Mouse (Mus musculus) Patski (cell line): ENCODE data around the gene Chrm4. TPM values are rescaled to one million over a fixed set of nuclear protein-coding genes. Genes with fewer than 3 reads are reported as not detected.

ENCODE experiments used
- ATAC-seq: fragments of 100-300 bp; one replicate; pipeline ENCODE4 v1.8.0; 2021
- CTCF ChIA-PET: fragments of 350-600 bp; sonication (Branson Sonifier 250); formaldehyde crosslinking; loops from one replicate; lab custom pipeline; 2022; ENCODE audit warnings: inconsistent platforms; lab: Charles Lee
- POLR2A ChIA-PET: fragments of 350-600 bp; sonication (Branson Sonifier 250); formaldehyde crosslinking; loops from one replicate; lab custom pipeline; 2022; ENCODE audit warnings: antibody characterized with exemption, inconsistent platforms; lab: Charles Lee
- DNase-seq: peaks from one replicate; pipeline ENCODE4 v3.0.0-alpha.2; 2011; ENCODE audit warnings: low read depth, low spot score
- H3K27me3 ChIP-seq: fragments of 371-371 bp; one replicate; pipeline ENCODE4 v1.5.1; 2021
- CTCF ChIP-seq: fragments of 100-300 bp; IDR thresholded peaks from one replicate; pipeline ENCODE4 v1.5.1; 2021
- in situ Hi-C: fragments of 300-500 bp; cut with MboI; formaldehyde crosslinking; loops from 3 replicates; pipeline ENCODE4 v1.11.1; 2018; ENCODE audit warnings: low pct_unique_long_range_greater_than_20kb, mixed read lengths
- polyA plus RNA-seq: library from polyadenylated mRNA; unstranded; gene quantifications from one replicate; pipeline ENCODE4 v1.2.3, GENCODE M21; 2021

Chrm4 gene
- polyA plus RNA-seq, 1 experiment from 2014 or later = not detected

DNA sequence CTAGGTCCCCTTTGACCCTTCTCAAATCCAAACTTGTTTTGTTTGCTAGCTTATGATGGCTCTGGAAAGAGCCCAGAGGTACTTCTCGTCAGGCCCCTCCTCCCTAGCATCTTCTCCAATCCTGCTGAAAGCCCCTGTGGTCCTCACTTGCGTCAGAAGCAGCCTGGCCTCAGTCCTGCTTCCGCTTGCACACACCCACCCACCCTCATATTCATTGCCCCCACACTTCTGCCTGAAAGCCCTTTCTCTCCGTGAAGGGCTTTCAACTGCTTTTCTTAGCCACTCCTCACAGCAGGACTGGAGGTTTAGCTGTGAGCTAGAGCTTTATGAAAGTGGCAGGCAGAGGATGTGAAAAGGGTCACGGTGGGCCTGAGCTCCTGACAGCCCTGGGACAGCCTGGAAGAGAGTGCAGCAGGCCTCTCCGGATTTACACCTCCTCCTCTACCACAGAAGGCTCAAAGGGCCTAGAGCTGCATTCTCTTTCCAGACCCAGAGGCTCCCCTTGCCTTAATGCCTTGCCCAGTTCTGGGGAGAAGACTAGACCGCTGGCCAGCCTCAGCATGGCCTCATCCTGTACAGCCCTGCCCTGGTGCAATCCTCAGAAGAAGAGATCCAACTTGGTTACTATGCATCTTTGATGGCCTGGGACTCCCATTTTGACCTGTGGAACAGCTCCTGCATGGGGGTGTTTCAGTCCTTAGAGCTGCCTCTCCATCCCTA lies 46.5 kb downstream of the Chrm4 start:
- POLR2A ChIA-PET = no interaction called here
- CTCF ChIA-PET = interaction anchor here (1.7 to 3.6 kb wide), 2 partner anchors 10 to 13 kb away, joined by 5 to 16 read pairs; no protein-coding TSS in a partner anchor
- in situ Hi-C loops = no loop called here
- no peak for TF ChIP-seq CTCF
- DNase-seq (no peak), ATAC-seq (no peak)
- peaks cover 44% of the 10 kb centered on the region for H3K27me3 ChIP-seq

- in situ Hi-C loops = loop anchor here (25.0 kb wide), 1 partner anchor 461 kb away; the partner anchor contains the start of gene Cry2
- POLR2A ChIA-PET = no interaction called here
- DNase-seq (no peak), ATAC-seq (no peak)
- CTCF ChIA-PET = no interaction called here
- TF ChIP-seq CTCF = no peak
- peaks cover 42% of the 10 kb centered on the region for H3K27me3 ChIP-seq
Observed at GRCm38 (mm10) chr2:91975581-91976541, 48.8 kb downstream of the Chrm4 start, which contains the start of gene Dgkz. Gene Dgkz, minus strand, starts transcription at chr2:91975864.

DNA sequence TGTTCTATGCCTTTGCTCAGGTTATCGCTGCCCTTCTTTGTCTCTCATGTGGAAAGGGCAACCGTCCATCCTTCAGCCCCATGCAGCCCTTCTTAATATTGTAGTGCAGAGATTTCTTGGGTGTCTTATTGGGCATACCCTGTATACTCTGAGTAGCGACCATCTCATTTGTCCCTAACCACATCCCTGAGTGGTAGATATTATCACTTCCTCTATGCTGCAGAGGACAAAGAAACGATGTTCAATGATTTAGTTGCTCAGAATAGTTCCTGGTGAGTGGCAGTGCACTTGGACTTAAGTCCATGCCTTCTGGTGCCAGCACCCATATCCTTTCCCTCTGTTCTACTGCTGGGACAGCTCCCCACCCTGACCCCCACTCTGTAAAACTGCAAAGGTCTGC lies 50.9 kb downstream of the Chrm4 start:
- DNase-seq (no peak), ATAC-seq (no peak)
- TF ChIP-seq CTCF = no peak
- ChIA-PET POLR2A (no interaction called here), CTCF (no interaction called here)
- in situ Hi-C loops = loop anchor here (25.0 kb wide), 1 partner anchor 459 kb away; the partner anchor contains the start of gene Cry2
- peaks cover 36% of the 10 kb centered on the region for H3K27me3 ChIP-seq

Other genes with a start within 250 kb of the Chrm4 start
- gene Atg13, start 216.7 kb upstream of the Chrm4 start, polyA plus RNA-seq = 25.3 TPM
- gene Harbi1, start 216.4 kb upstream of the Chrm4 start, polyA plus RNA-seq = 11.4 TPM
- 27.5 TPM for gene Ambra1, start 197.1 kb upstream of the Chrm4 start, polyA plus RNA-seq
- 0.13 TPM for gene Mdk, start 5.0 kb downstream of the Chrm4 start, polyA plus RNA-seq
- 0.69 TPM for gene Gm9821, start 18.5 kb downstream of the Chrm4 start, polyA plus RNA-seq
- 38.5 TPM for gene Dgkz, start 48.6 kb downstream of the Chrm4 start, polyA plus RNA-seq
- 3.6 TPM for gene Creb3l1, start 97.3 kb downstream of the Chrm4 start, polyA plus RNA-seq
- 69.9 TPM for gene Phf21a, start 165.9 kb downstream of the Chrm4 start, polyA plus RNA-seq